Mouse (Mus musculus) right cerebral cortex, adult 2 months (tissue): ENCODE measurements around the gene Itga6.

ENCODE experiments used
- DNase-seq, 2 experiments: peaks; one replicate each; pipeline ENCODE4 v3.0.0; 2021 to 2022; ENCODE audit warnings: low spot score in 2 of 2

Gene Itga6

GRCm38 (mm10) chr2:71761081-71761480 is 15.7 kb downstream of the Itga6 start:
- no peak for DNase-seq

GRCm38 (mm10) chr2:71764525-71764924 is 19.1 kb downstream of the Itga6 start:
- DNase-seq, result no peak

GRCm38 (mm10) chr2:71764961-71765735 is 19.7 kb downstream of the Itga6 start:
- no peak for DNase-seq

- DNase-seq, result no peak
Measured at GRCm38 (mm10) chr2:71766007-71766406, 20.6 kb downstream of the Itga6 start.

- no peak for DNase-seq
Measured at GRCm38 (mm10) chr2:71767019-71767610, 21.7 kb downstream of the Itga6 start.

- DNase-seq, result no peak
Measured at GRCm38 (mm10) chr2:71771762-71772161, 26.3 kb downstream of the Itga6 start.

- DNase-seq, result no peak
Measured at GRCm38 (mm10) chr2:71773714-71774113, 28.3 kb downstream of the Itga6 start.

- DNase-seq, result no peak
Measured at GRCm38 (mm10) chr2:71774246-71774951, 29.0 kb downstream of the Itga6 start.

GRCm38 (mm10) chr2:71775201-71775611 is 29.8 kb downstream of the Itga6 start:
- DNase-seq, result peak in 1 of 2 experiments; percentile 14

- no peak for DNase-seq
Measured at GRCm38 (mm10) chr2:71779266-71779888, 34.0 kb downstream of the Itga6 start.

- no peak for DNase-seq
Measured at GRCm38 (mm10) chr2:71780016-71780415, 34.6 kb downstream of the Itga6 start.

- DNase-seq, result no peak
Measured at GRCm38 (mm10) chr2:71785260-71785659, 39.8 kb downstream of the Itga6 start.

GRCm38 (mm10) chr2:71786060-71786459 is 40.6 kb downstream of the Itga6 start:
- no peak for DNase-seq

- DNase-seq, result peak; percentile 13 to 56
Measured at GRCm38 (mm10) chr2:71786591-71787155, 41.3 kb downstream of the Itga6 start.

- peak in 1 of 2 experiments; percentile 8 for DNase-seq
Measured at GRCm38 (mm10) chr2:71787156-71787590, 41.8 kb downstream of the Itga6 start.

GRCm38 (mm10) chr2:71787591-71788460 is 42.4 kb downstream of the Itga6 start:
- peak; percentile 14 to 18 for DNase-seq

GRCm38 (mm10) chr2:71790752-71791151 is 45.3 kb downstream of the Itga6 start:
- DNase-seq, result no peak

GRCm38 (mm10) chr2:71791203-71791602 is 45.8 kb downstream of the Itga6 start:
- no peak for DNase-seq

- DNase-seq, result no peak
Measured at GRCm38 (mm10) chr2:71794139-71794538, 48.7 kb downstream of the Itga6 start.

GRCm38 (mm10) chr2:71796787-71797186 is 51.4 kb downstream of the Itga6 start:
- DNase-seq, result no peak

- DNase-seq, result no peak
Measured at GRCm38 (mm10) chr2:71800798-71801197, 55.4 kb downstream of the Itga6 start.
